Mouse (Mus musculus): Measurements from ENCODE around the gene Gm3415.

GRCm38 (mm10) chr5:146584156-146584477 is 28.2 kb downstream of the Gm3415 start:
- TF ChIP-seq POLR2A (IDR thresholded peaks at IDR 0.05; ENCODE audit: insufficient read depth, low read length) (no peak), CTCF (IDR thresholded peaks at IDR 0.05; ENCODE audit: low read depth, low read length) (no peak), EP300 (IDR thresholded peaks at IDR 0.05; ENCODE audit: insufficient read depth, low read depth, low read length) (no peak)

Data from ES-Bruce4 (cell line).